Mouse (Mus musculus) lung, adult 2 months (tissue): ENCODE measurements around the gene Rps4x.

ENCODE experiments used
- CTCF ChIP-seq: fragments of 200-500 bp; IDR thresholded peaks from 2 replicates; pipeline ENCODE4 v1.5.1; 2011; ENCODE audit warnings: mild to moderate bottlenecking, low read length, control low read depth; ENCODE audit not compliant: insufficient read depth
- POLR2A ChIP-seq: fragments of 200-500 bp; IDR thresholded peaks from 2 replicates; pipeline ENCODE4 v1.6.1; 2011; ENCODE audit warnings: low read depth, mild to moderate bottlenecking, control low read depth, low read length, borderline replicate concordance; ENCODE audit errors: extremely low read depth

DNA sequence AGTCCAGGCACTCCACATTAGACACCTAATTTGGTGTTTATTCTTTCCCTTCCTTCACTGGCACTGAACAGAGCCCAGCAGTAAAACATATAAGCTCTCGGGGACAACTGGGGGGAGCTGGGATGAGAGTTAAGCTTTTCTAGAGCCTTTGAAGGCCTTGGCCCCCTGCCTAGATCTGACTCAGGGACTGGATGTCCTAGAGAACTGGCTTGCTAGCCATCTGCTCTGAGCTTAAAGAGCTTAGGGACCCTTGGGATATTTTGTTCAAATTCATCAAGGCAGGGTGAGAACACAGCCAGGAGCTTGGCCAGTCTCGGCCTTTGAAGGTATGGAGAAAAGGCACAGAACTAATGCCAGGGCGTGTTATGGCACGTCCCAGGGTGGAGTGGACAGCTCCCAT is 25.7 kb downstream of the Rps4x start:
- TF ChIP-seq CTCF = no peak
- TF ChIP-seq POLR2A = no peak
